Mouse (Mus musculus): ENCODE measurements around the gene Sirt7. TPM values are rescaled to one million over a fixed set of nuclear protein-coding genes. Genes with fewer than 3 reads are reported as not detected.

Gene Sirt7
- 100 to 1,000 TPM; 131 to 498 (median 330) TPM for total RNA-seq (2018; cell fraction: chromatin; rRNA removed)
- total RNA-seq (2018; cell fraction: cytosol; rRNA removed) = 10 to 100 TPM; 27.1 to 83.0 (median 62.4) TPM
- total RNA-seq (2018; cell fraction: nucleus; rRNA removed) = 100 to 1,000 TPM in 25 of 26 experiments, 10 to 100 TPM in 1; 90.8 to 277 (median 168) TPM
- polyA plus RNA-seq (2018) = 37.3 to 77.5 TPM (median 50.4 TPM) in 3 replicates

- WGBS (ENCODE audit: missing documents) = 12% methylated on average over 5 of the region's 5 CpGs
- H3K27ac ChIP-seq = peak within 1 kb of the TSS; percentile 99
- H3K79me2 ChIP-seq (ENCODE audit: inconsistent target) = peaks cover 90% of the 10 kb centered on the region
- H3K4me3 ChIP-seq (ENCODE audit: inconsistent target) = peak within 1 kb of the TSS; percentile 36
- H3K36me3 ChIP-seq (ENCODE audit: inconsistent target) = peaks cover 35% of the 10 kb centered on the region
These were observed at the start of gene Sirt7 for GRCm38 (mm10) chr11:120625152-120625775. Gene Sirt7 (minus strand): TSS chr11:120625240.

- Histone ChIP-seq H3K79me2 (ENCODE audit: inconsistent target) (peaks cover 32% of the 10 kb centered on the region; the same call in 1 of the 2 replicates), H3K36me3 (ENCODE audit: inconsistent target) (peaks cover 10% of the 10 kb centered on the region), H3K4me3 (ENCODE audit: inconsistent target) (peak overlapping the region; percentile 74), H3K27ac (peak overlapping the region; percentile 88)
- 24% methylated on average over 10 of the region's 12 CpGs for WGBS (ENCODE audit: missing documents)
These were observed 48.6 kb upstream of the Sirt7 start for GRCm38 (mm10) chr11:120673594-120674122.

- peak within 1 kb of the TSS; percentile 74 for H3K4me3 ChIP-seq (ENCODE audit: inconsistent target)
- peak within 1 kb of the TSS; percentile 88 for H3K27ac ChIP-seq
- under 1% methylated on average over 82 of the region's 83 CpGs for WGBS (ENCODE audit: missing documents)
- H3K36me3 ChIP-seq (ENCODE audit: inconsistent target) = peaks cover 3% of the 10 kb centered on the region; the same call in 1 of the 2 replicates
- H3K79me2 ChIP-seq (ENCODE audit: inconsistent target) = peaks cover 32% of the 10 kb centered on the region; the same call in 1 of the 2 replicates
These were observed 47.9 kb upstream of the Sirt7 start, which contains the start of gene Aspscr1 for GRCm38 (mm10) chr11:120672687-120673593. Gene Aspscr1 (plus strand): TSS chr11:120672973.

- no peak overlapping the region for H3K27ac ChIP-seq
- no peaks in the 10 kb centered on the region for H3K36me3 ChIP-seq (ENCODE audit: inconsistent target)
- H3K4me3 ChIP-seq (ENCODE audit: inconsistent target) = no peak overlapping the region
- WGBS (ENCODE audit: missing documents) = 86% methylated on average over 3 of the region's 3 CpGs
- no peaks in the 10 kb centered on the region for H3K79me2 ChIP-seq (ENCODE audit: inconsistent target)
These were observed 41.6 kb upstream of the Sirt7 start for GRCm38 (mm10) chr11:120666617-120667016.

- WGBS (ENCODE audit: missing documents) = 94% methylated on average over 3 of the region's 3 CpGs
- Histone ChIP-seq H3K27ac (no peak overlapping the region), H3K36me3 (ENCODE audit: inconsistent target) (no peaks in the 10 kb centered on the region), H3K79me2 (ENCODE audit: inconsistent target) (no peaks in the 10 kb centered on the region), H3K4me3 (ENCODE audit: inconsistent target) (no peak overlapping the region)
These were observed 40.4 kb upstream of the Sirt7 start for GRCm38 (mm10) chr11:120665406-120665805.

GRCm38 (mm10) chr11:120663714-120664113 is 38.7 kb upstream of the Sirt7 start:
- 96% methylated on average over 5 of the region's 5 CpGs for WGBS (ENCODE audit: missing documents)
- H3K4me3 ChIP-seq (ENCODE audit: inconsistent target) = no peak overlapping the region

GRCm38 (mm10) chr11:120662759-120663158 is 37.7 kb upstream of the Sirt7 start:
- Histone ChIP-seq H3K27ac (no peak overlapping the region), H3K36me3 (ENCODE audit: inconsistent target) (no peaks in the 10 kb centered on the region), H3K4me3 (ENCODE audit: inconsistent target) (no peak overlapping the region), H3K79me2 (ENCODE audit: inconsistent target) (no peaks in the 10 kb centered on the region)
- WGBS (ENCODE audit: missing documents) = 88% methylated on average over 6 of the region's 6 CpGs

More at GRCm38 (mm10) chr11:120663714-120664113, 38.7 kb upstream of the Sirt7 start:
- H3K27ac ChIP-seq = no peak overlapping the region
- H3K36me3 ChIP-seq (ENCODE audit: inconsistent target) = no peaks in the 10 kb centered on the region
- H3K79me2 ChIP-seq (ENCODE audit: inconsistent target) = no peaks in the 10 kb centered on the region

GRCm38 (mm10) chr11:120661076-120661460 is 36.0 kb upstream of the Sirt7 start, which contains the start of gene Notum:
Gene Notum (minus strand): TSS chr11:120661175.
- H3K4me3 ChIP-seq (ENCODE audit: inconsistent target) = no peak within 1 kb of the TSS
- WGBS (ENCODE audit: missing documents) = 6% methylated on average over 30 of the region's 35 CpGs
- H3K27ac ChIP-seq = no peak within 1 kb of the TSS
- H3K79me2 ChIP-seq (ENCODE audit: inconsistent target) = no peaks in the 10 kb centered on the region
- no peaks in the 10 kb centered on the region for H3K36me3 ChIP-seq (ENCODE audit: inconsistent target)

- H3K4me3 ChIP-seq (ENCODE audit: inconsistent target) = no peak overlapping the region
- no peak overlapping the region for H3K27ac ChIP-seq
- 1% methylated on average over 92 of the region's 95 CpGs for WGBS (ENCODE audit: missing documents)
- H3K79me2 ChIP-seq (ENCODE audit: inconsistent target) = no peaks in the 10 kb centered on the region
- H3K36me3 ChIP-seq (ENCODE audit: inconsistent target) = no peaks in the 10 kb centered on the region
These were observed 35.4 kb upstream of the Sirt7 start for GRCm38 (mm10) chr11:120660301-120661075.

GRCm38 (mm10) chr11:120659509-120660300 is 34.7 kb upstream of the Sirt7 start:
- Histone ChIP-seq H3K4me3 (ENCODE audit: inconsistent target) (no peak overlapping the region), H3K79me2 (ENCODE audit: inconsistent target) (no peaks in the 10 kb centered on the region), H3K27ac (no peak overlapping the region), H3K36me3 (ENCODE audit: inconsistent target) (no peaks in the 10 kb centered on the region)
- WGBS (ENCODE audit: missing documents) = 9% methylated on average over 49 of the region's 50 CpGs

- Histone ChIP-seq H3K79me2 (ENCODE audit: inconsistent target) (no peaks in the 10 kb centered on the region), H3K36me3 (ENCODE audit: inconsistent target) (no peaks in the 10 kb centered on the region), H3K27ac (no peak overlapping the region), H3K4me3 (ENCODE audit: inconsistent target) (no peak overlapping the region)
- 4% methylated on average over 22 of the region's 24 CpGs for WGBS (ENCODE audit: missing documents)
These were observed 33.9 kb upstream of the Sirt7 start for GRCm38 (mm10) chr11:120658876-120659410.

GRCm38 (mm10) chr11:120657301-120657700 is 32.3 kb upstream of the Sirt7 start:
- 92% methylated on average over 4 of the region's 4 CpGs for WGBS (ENCODE audit: missing documents)
- Histone ChIP-seq H3K36me3 (ENCODE audit: inconsistent target) (no peaks in the 10 kb centered on the region), H3K4me3 (ENCODE audit: inconsistent target) (no peak overlapping the region), H3K27ac (no peak overlapping the region), H3K79me2 (ENCODE audit: inconsistent target) (no peaks in the 10 kb centered on the region)

GRCm38 (mm10) chr11:120654741-120655140 is 29.7 kb upstream of the Sirt7 start:
- Histone ChIP-seq H3K27ac (no peak overlapping the region), H3K4me3 (ENCODE audit: inconsistent target) (no peak overlapping the region), H3K36me3 (ENCODE audit: inconsistent target) (no peaks in the 10 kb centered on the region), H3K79me2 (ENCODE audit: inconsistent target) (no peaks in the 10 kb centered on the region)
- WGBS (ENCODE audit: missing documents) = 97% methylated on average over 3 of the region's 3 CpGs

Measured in macrophage (primary cell).